Mouse (Mus musculus) stomach, postnatal 0 days (tissue): ENCODE measurements around the gene Olfr467.

ENCODE experiments used
- CTCF ChIP-seq: IDR thresholded peaks from 2 replicates; pipeline ENCODE4 v1.5.1; 2016; ENCODE audit warnings: antibody characterized with exemption, low read depth, mild to moderate bottlenecking, moderate library complexity
- EP300 ChIP-seq: optimal IDR thresholded peaks from 2 replicates; pipeline ENCODE3; 2016; ENCODE audit warnings: antibody characterized with exemption

DNA sequence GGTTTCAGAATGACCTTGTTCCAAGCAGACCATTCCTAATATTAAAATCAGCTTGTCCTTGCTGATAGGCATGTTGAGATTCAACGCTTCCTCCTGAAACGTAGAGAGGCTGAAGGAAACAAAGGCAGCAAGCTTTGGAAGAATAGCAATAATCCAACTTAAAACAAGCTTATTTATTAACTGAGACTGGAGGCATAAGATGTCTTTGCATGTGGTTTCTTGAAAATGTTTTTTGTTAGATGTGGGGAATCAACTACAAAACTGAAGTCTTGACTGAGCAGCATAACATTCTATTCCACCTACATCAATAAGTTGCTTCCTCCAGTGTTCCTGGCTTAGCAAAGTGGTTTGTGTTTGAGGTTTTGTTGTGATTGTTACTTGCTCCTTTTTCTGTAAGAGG lies 11.0 kb upstream of the Olfr467 start, which contains the start of gene Ovch2:
- no peak for TF ChIP-seq EP300
- no peak for TF ChIP-seq CTCF
